Mouse (Mus musculus) bone marrow, adult 2 months (tissue): ENCODE data around the gene Caskin2.

Source experiments
- CTCF ChIP-seq: fragments of 200-500 bp; IDR thresholded peaks from 2 replicates; pipeline ENCODE4 v1.5.1; 2011; ENCODE audit warnings: low read length, control low read depth; ENCODE audit not compliant: control insufficient read depth, insufficient read depth
- POLR2A ChIP-seq: fragments of 200-500 bp; IDR thresholded peaks from 2 replicates; pipeline ENCODE4 v1.6.1; 2011; ENCODE audit warnings: low read depth, mild to moderate bottlenecking, control low read depth, low read length, borderline replicate concordance; ENCODE audit not compliant: control insufficient read depth

DNA sequence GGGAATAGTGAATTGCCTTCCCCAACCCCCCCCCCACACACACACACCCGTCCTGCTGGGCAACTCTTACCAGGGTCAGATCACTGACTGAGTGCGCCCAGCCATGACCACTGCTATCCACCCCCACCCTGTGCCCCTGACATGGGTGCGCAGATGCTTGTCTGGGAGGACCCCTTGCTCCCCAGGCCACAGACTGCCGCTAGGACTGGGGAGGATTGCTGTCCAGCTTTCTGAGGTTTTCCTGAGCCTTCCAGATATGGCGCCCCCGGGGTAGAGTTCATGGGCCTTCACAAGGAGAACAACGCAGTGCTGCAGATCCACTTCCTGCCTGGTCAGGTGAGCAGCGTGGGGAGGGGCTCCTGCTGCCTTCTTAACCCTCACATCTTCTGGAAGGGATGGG lies 30.8 kb upstream of the Caskin2 start:
- TF ChIP-seq POLR2A (no peak), CTCF (no peak)
